Mouse (Mus musculus) E14TG2a.4 (cell line): ENCODE data around the gene Pla2g2c.

Experiments used
- CTCF ChIP-seq: conservative IDR thresholded peaks from 2 replicates; pipeline ENCODE4 v1.5.1; 2014; ENCODE audit warnings: low read length
- POU5F1 ChIP-seq: IDR thresholded peaks from 2 replicates; pipeline ENCODE4 v1.6.1; 2014; ENCODE audit warnings: low read length, borderline replicate concordance

- TF ChIP-seq CTCF (no peak), POU5F1 (no peak)
Measured at GRCm38 (mm10) chr4:138690561-138690960, 34.0 kb upstream of the Pla2g2c start.
